Mouse (Mus musculus) spleen, postnatal 14 days (tissue): ENCODE measurements around the gene Optn.

Source experiments
- DNase-seq, 2 experiments: peaks; one replicate each; pipeline ENCODE4 v3.0.0; 2021 to 2022; ENCODE audit warnings: low spot score in 2 of 2

Gene Optn

GRCm38 (mm10) chr2:5029808-5030207 is 34.0 kb downstream of the Optn start:
- DNase-seq: no peak

- no peak for DNase-seq
Observed at GRCm38 (mm10) chr2:5028047-5028446, 35.8 kb downstream of the Optn start.

GRCm38 (mm10) chr2:5027057-5027456 is 36.8 kb downstream of the Optn start:
- no peak for DNase-seq

GRCm38 (mm10) chr2:5025162-5025733 is 38.6 kb downstream of the Optn start:
- no peak for DNase-seq

- no peak for DNase-seq
Observed at GRCm38 (mm10) chr2:5023699-5024399, 40.0 kb downstream of the Optn start.

GRCm38 (mm10) chr2:5023275-5023674 is 40.6 kb downstream of the Optn start:
- DNase-seq: no peak

GRCm38 (mm10) chr2:5019708-5020107 is 44.1 kb downstream of the Optn start:
- DNase-seq: no peak

- DNase-seq: no peak
Observed at GRCm38 (mm10) chr2:5016922-5017321, 46.9 kb downstream of the Optn start.

GRCm38 (mm10) chr2:5015527-5015926 is 48.3 kb downstream of the Optn start:
- DNase-seq: no peak

GRCm38 (mm10) chr2:5014616-5015015 is 49.2 kb downstream of the Optn start:
- no peak for DNase-seq

GRCm38 (mm10) chr2:5012491-5013324 is 51.1 kb downstream of the Optn start, which contains the start of gene Mcm10:
Mcm10 (minus strand) TSS chr2:5012791.
- peak; percentile 84 to 91 for DNase-seq

- DNase-seq: no peak
Observed at GRCm38 (mm10) chr2:5011898-5012490, 51.9 kb downstream of the Optn start.

- no peak for DNase-seq
Observed at GRCm38 (mm10) chr2:5007107-5007506, 56.7 kb downstream of the Optn start.

GRCm38 (mm10) chr2:5001266-5001665 is 62.6 kb downstream of the Optn start:
- DNase-seq: no peak

GRCm38 (mm10) chr2:4998905-4999304 is 64.9 kb downstream of the Optn start:
- no peak for DNase-seq

GRCm38 (mm10) chr2:4996421-4996824 is 67.4 kb downstream of the Optn start:
- DNase-seq: no peak

GRCm38 (mm10) chr2:4995646-4996045 is 68.2 kb downstream of the Optn start:
- no peak for DNase-seq

- no peak for DNase-seq
Observed at GRCm38 (mm10) chr2:4994436-4994835, 69.4 kb downstream of the Optn start.

- no peak for DNase-seq
Observed at GRCm38 (mm10) chr2:4993584-4993983, 70.3 kb downstream of the Optn start.

- DNase-seq: no peak
Observed at GRCm38 (mm10) chr2:4988826-4989424, 74.9 kb downstream of the Optn start.

GRCm38 (mm10) chr2:4987388-4988180 is 76.3 kb downstream of the Optn start:
- no peak for DNase-seq
